Mouse (Mus musculus): ENCODE results near the gene Sgms2. TPM values are rescaled to one million over a fixed set of nuclear protein-coding genes. Genes with fewer than 3 reads are reported as not detected.

Sgms2 gene
- polyA plus RNA-seq, 1 experiment from 2014 or later = 1.9 TPM

Other genes starting within 250 kb of the Sgms2 start
- gene Hadh, start 219.3 kb downstream of the Sgms2 start, polyA plus RNA-seq (2016; fragmentation: Nextera tagmentation; extraction: Ambion mirVana) = 56.9 and 58.9 TPM in 2 replicates
- 3.3 and 3.6 TPM in 2 replicates for gene Cyp2u1, start 188.2 kb downstream of the Sgms2 start, polyA plus RNA-seq (2016; fragmentation: Nextera tagmentation; extraction: Ambion mirVana)
- 107 and 109 TPM in 2 replicates for gene Papss1, start 73.4 kb upstream of the Sgms2 start, polyA plus RNA-seq (2016; fragmentation: Nextera tagmentation; extraction: Ambion mirVana)

Measured in hindbrain, embryonic 12.5 days (tissue).